Mouse (Mus musculus): ENCODE results near the gene 4930579F01Rik.

Gene 4930579F01Rik

GRCm38 (mm10) chr3:138193683-138194302, at the start of gene 4930579F01Rik:
TSS of gene 4930579F01Rik (minus strand) at chr3:138193825.
- no peak for DNase-seq

DNA sequence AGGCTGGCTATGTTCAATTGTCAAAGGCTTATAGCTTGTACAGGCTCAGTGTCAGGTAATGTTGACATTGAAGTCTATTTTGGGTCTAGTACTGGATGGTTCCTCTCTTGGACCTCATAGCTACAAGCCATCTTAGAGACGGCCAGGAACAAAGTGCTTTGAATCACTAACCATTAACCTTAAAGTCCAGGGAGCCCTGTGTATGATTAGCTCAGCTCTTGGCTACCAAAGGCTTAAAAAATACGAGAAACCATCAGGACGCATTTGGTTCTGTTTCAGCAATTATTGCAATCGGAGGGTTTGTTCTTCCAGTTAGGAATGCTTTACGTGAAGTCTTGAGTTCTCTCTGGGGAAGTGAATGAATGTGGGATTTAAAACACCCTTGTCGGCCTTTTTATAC, 49.3 kb upstream of the 4930579F01Rik start:
- no peak for DNase-seq

- no peak for DNase-seq
These were observed 48.5 kb upstream of the 4930579F01Rik start for GRCm38 (mm10) chr3:138242021-138242726.

- DNase-seq: no peak
These were observed 47.7 kb upstream of the 4930579F01Rik start for GRCm38 (mm10) chr3:138241371-138241770.

DNA sequence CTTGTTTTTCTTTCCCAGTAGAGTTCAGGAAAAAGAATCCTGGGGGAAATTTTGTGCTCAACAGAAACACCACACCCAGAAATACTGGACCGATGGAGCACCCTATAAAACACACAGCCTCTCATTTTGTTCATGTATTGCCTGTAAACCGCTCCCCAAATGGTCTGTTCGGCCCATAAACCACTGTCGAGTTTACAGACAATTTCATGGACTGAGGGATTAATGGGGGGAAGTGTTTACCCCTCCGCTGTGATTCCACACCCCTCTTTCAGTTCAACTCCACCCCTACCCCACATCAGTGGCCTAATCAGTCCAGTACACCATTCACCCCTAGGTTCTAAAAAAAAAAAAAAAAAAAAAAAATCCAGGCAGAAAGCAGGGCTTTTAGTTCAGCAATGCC, 47.3 kb upstream of the 4930579F01Rik start:
- no peak for DNase-seq

GRCm38 (mm10) chr3:138240411-138240810, 46.8 kb upstream of the 4930579F01Rik start:
- DNase-seq: no peak

- DNase-seq: no peak
These were observed 45.8 kb upstream of the 4930579F01Rik start for GRCm38 (mm10) chr3:138239461-138239860.

- no peak for DNase-seq
These were observed 44.4 kb upstream of the 4930579F01Rik start for GRCm38 (mm10) chr3:138238046-138238445.

DNA sequence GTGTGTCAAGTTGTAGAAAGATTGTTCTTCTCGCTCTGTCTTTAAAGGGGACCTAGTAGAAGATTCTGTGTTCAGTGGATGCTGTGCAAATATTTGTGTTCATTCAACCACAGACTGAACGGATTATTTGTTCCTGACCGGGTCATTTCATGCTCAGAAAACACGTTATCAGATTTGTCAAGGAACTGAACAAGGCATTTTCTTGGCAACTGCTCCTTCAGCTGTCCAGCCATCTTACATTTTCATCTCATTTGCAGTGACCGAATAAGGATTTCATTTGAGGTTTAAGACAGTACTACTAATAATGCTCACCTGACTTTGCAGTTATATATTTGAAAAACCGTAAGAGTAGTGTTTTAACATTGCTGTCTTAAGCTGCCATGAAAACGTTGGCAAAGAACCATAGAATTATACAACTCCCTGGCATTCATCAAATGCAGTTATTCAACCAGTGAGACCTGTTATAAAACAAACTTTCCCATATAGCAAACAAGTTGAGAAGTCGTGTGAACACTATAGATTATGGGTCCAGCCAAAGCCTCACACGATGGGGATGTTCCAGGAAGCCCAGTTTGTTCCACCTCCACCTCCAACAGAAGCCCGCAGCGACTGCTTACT, 43.0 kb upstream of the 4930579F01Rik start:
- DNase-seq: no peak

GRCm38 (mm10) chr3:138231531-138231930, 37.9 kb upstream of the 4930579F01Rik start:
- DNase-seq: no peak

DNA sequence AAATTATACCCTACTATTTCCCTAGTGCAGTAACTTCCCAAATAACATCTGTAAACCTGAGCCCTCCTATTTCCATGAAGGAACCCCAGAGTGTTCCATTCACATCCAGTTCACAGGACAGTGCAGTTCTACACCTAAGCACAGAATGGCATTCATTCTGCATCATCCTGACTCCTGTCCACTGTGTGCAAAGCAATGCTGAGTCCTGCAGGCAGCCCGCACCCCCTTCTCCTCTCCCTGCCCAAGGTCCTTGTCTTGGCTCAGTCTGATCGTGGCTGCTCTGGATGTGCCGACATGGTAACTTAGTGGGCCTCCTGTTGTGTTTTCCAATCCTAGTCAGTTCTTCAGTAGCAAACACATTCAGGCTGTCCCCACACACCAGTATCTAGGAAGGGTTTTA, 36.6 kb upstream of the 4930579F01Rik start:
- no peak for DNase-seq

DNA sequence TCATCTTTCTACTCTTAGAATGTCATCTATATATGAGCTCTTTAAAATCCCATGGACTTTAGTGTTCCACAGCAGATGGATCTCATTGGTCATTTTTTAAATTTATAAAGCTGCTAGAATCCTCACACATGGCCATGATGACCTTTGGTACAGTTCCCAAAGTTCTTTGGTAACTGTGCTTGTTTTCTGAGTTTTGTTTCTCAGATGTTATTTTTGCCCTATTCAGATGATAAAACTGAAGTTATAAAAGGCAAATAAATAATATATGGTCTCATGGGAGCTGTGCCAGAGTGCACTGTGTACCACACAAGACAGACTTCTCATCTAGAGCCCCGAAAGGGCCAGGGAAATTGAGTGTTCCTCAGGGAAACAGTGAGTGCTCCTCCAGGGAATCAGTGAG, 35.8 kb upstream of the 4930579F01Rik start:
- DNase-seq: no peak

DNA sequence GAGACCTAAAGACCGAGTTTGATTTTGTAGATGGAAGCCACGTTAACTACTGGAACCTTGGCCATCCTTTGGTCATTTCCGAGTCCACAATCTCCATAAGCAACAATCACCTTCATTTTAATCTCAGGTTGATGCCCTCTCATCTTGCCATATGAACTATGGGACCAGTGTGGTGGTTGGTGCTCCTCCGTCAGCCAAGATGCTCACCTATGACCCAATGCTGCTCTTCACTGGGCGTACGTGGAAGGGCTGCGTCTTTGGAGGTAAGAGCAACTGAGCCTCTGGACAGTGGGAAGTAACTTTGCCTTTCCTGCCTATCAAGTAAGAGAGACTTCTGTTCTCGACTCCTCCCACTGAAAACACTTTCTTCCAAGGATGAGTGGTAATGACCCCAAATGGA, 34.2 kb upstream of the 4930579F01Rik start:
- no peak for DNase-seq

DNA sequence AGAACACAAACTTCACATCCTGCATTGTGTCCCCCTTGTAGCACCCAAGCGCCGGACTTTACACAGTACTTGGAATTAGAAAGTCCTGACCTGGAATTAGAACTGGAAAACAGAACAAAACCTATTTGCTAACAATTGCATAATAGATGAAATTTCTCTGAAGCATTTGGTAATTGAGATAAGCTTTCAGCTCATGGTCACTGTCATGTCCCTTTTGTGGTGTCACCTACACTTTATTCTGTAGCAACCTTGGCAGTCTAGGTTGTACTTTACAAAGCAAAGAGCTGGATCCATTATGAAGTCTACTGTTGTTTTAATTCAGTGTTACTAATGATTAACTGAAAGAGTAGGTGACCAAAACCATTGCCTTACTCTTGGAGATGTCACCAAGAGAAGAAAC, 33.5 kb upstream of the 4930579F01Rik start:
- no peak for DNase-seq

DNA sequence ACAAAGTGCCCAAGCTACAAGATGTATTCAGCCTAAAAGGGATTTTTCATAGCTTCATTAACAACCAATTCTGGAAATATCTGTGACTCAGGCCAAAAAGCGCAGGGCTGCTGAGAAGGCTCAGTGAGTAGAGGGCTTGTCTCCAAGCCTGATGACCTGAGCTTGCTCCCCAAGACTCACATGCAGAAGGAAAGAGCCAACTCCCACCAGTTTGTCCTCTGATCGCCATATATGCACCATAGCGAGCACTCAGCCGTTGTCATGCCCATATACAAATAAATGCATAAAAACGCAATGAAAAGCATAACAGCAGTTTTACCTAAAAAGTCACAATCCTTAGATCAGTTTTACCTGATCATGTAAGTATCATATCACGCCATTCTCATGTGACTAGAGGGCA, 32.9 kb upstream of the 4930579F01Rik start:
- DNase-seq: no peak

DNA sequence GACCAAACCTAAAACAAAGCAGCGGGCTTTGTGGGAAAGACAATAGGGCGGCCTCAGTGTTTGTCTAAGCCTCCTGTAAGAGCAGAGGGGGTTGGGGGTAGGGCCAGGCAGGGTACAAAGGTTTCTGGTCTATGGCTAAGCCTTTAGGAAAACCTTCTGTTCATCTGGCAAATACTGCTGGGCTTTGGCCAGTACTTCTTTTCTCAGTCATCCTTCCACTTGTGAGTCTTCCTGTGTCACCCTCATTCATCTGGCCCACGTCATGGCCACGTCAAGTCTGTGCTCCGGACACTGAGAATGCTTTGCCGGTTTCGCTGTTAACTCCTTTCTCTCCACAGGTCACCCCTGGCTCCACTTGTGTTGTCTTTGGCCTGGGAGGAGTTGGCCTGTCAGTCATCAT, 32.2 kb upstream of the 4930579F01Rik start:
- DNase-seq: no peak

- DNase-seq: no peak
These were observed 31.7 kb upstream of the 4930579F01Rik start for GRCm38 (mm10) chr3:138225331-138225730.

GRCm38 (mm10) chr3:138224363-138224954, 30.8 kb upstream of the 4930579F01Rik start:
- no peak for DNase-seq

DNA sequence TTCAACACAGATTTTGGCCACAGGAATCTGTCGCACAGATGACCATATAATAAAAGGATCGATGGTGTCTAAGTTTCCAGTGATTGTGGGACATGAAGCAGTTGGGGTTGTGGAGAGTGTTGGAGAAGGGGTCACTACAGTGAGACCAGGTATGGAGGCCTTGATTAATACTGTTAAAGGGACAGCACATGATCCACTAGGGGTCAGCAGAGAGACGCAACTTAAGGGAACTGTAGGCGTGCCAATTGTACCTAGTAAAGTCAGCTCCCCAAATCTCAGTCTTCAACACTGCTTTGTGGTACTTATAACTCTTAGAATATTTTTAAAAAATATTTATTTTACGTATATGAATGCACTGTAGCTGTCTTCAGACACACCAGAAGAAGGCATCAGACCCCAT, 29.3 kb upstream of the 4930579F01Rik start:
- DNase-seq: peak; percentile 51

GRCm38 (mm10) chr3:138222511-138222910, 28.9 kb upstream of the 4930579F01Rik start:
- DNase-seq: no peak

DNA sequence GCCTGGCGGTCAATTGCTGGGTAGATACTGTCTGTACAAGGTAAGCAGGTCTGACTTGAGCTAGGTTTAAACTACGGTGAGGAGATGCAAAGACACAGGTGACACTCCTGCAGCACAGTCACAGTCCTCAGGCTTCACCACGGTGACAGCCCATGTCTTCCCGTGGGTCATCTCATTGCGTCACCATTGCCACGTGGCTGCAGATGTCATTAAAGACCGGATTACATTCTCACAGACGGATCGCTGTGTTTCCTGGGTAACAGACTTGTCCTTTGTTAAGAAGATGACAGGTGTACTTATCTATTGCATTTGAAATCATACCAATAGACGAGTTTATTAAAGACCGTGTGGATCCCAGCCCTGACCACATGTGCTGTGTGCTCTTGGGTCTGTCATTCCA, 27.5 kb upstream of the 4930579F01Rik start:
- no peak for DNase-seq

GRCm38 (mm10) chr3:138217631-138218264, 24.1 kb upstream of the 4930579F01Rik start, which contains the start of gene Adh7:
TSS of gene Adh7 (plus strand) at chr3:138217760.
- no peak for DNase-seq

- DNase-seq: no peak
These were observed 22.5 kb upstream of the 4930579F01Rik start for GRCm38 (mm10) chr3:138216091-138216490.
